Mouse (Mus musculus) small intestine, adult 2 months (tissue): ENCODE data around the gene Lsm11.

ENCODE experiments used
- CTCF ChIP-seq: fragments of 200-500 bp; IDR thresholded peaks from 2 replicates; pipeline ENCODE4 v1.5.1; 2012; ENCODE audit warnings: low read depth, mild to moderate bottlenecking, control low read depth, inconsistent platforms, low read length, moderate library complexity, mixed read lengths; ENCODE audit not compliant: insufficient replicate concordance, insufficient read length; ENCODE audit errors: extremely low read depth
- POLR2A ChIP-seq: fragments of 200-500 bp; IDR thresholded peaks from 2 replicates; pipeline ENCODE4 v1.6.1; 2012; ENCODE audit warnings: low read depth, mild to moderate bottlenecking, control low read depth, inconsistent platforms, low read length, moderate library complexity

GRCm38 (mm10) chr11:45881026-45881682, 63.6 kb downstream of the Lsm11 start:
- no peak for TF ChIP-seq CTCF
- no peak for TF ChIP-seq POLR2A
